Mouse (Mus musculus): Measurements from ENCODE around the gene Rela. TPM values are rescaled to one million over a fixed set of nuclear protein-coding genes. Genes with fewer than 3 reads are reported as not detected.
"Not testable (repeated sequence)": the region's sequence is repeated elsewhere in the genome, so short reads cannot be mapped to it uniquely, and the experiment has no call there.

Gene Rela
- total RNA-seq, 2 experiments from 2014 or later: 22.7 to 29.9 TPM

DNA sequence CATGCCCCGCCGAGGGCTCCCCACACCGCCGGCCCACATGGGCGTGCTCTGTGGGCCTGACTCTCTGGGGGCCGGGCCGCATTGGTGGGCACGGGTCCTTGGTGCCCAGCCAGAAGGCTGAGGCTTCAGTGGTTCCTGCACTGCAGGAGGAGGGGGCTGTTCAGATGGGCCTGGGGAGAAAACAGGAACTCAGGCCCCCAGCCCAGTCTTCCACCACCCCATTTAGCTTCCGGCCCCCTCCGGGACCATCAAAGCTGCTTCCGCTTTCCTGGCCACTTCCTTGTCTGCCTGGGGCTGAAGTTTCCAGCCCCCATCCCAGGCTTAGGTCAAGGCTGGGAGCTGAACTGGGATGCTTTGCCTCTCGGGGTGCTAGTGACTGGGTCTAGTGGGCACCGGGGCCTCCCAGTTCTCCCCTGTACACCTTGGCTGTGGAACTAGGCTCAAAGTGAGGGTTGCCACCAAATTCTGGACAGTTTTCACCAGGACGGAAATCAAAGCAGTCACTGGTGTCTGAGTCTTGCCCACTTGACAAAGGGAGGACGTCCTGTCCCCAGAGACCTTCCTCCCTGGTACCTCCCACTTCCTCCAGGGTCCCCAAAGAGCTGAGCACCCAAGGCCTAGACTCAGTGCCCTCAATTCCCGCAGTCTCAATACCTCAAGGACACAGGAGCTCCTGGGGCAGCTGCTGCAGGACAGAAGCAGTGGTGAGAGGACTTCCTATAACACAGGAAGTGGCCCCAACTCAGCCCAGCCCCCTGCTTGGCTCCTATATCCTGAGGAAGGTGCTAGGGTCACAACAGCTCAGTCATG, 23.9 kb downstream of the Rela start:
- peak; percentile 47 for DNase-seq (ENCODE audit: low spot score)

DNA sequence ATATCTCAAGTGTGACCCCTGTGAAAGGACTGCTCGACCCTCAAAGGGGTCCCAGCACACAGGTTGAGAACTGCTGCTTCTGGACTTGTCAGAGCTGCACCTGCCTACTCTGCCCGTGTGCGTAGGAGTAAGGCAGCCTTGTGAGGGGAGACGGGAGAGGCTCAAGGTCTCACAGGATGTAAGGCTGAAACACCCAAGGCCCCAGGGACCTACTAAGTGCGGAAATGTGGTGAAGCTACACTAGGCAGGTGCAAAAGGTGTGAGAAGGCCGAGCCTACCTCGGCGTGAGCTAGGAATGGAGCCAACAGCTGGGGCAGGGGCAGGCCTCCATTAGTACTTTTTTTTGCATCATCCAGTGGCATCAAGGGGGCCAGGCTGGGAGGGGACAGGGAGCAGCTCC, 25.0 kb downstream of the Rela start:
- intact Hi-C loops (cut with DNase I): loop anchor here (2.0 to 5.0 kb wide), 2 partner anchors 26 to 50 kb away; partner anchors contain the start of genes Kat5 and Rela
- no peak for DNase-seq (ENCODE audit: low spot score)

More for the DNA sequence above, 23.9 kb downstream of the Rela start:
- intact Hi-C loops (cut with DNase I): loop anchor here (5.0 kb wide), 1 partner anchor 49 kb away; the partner anchor contains the start of gene Kat5

- peak; percentile 95 for DNase-seq (ENCODE audit: low spot score)
- intact Hi-C loops (cut with DNase I): loop anchor here (2.0 to 5.0 kb wide), 2 partner anchors 26 to 51 kb away; partner anchors contain the start of genes Kat5 and Rela
Observed at GRCm38 (mm10) chr19:5662981-5663913, 26.0 kb downstream of the Rela start, which contains the start of gene Sipa1. Sipa1 (minus strand) TSS chr19:5663707.

GRCm38 (mm10) chr19:5664669-5665257, 27.5 kb downstream of the Rela start:
- no peak for DNase-seq (ENCODE audit: low spot score)
- intact Hi-C loops (cut with DNase I): loop anchor here (2.0 to 5.0 kb wide), 2 partner anchors 22 to 52 kb away; partner anchors contain the start of gene Kat5

- intact Hi-C loops (cut with DNase I): loop anchor here (2.0 kb wide), 1 partner anchor 21 kb away; no protein-coding TSS in a partner anchor
- DNase-seq (ENCODE audit: low spot score): no peak
Observed at GRCm38 (mm10) chr19:5665465-5665864, 28.2 kb downstream of the Rela start.

GRCm38 (mm10) chr19:5666386-5666785, 29.1 kb downstream of the Rela start:
- intact Hi-C loops (cut with DNase I): no loop called here
- no peak for DNase-seq (ENCODE audit: low spot score)

GRCm38 (mm10) chr19:5668372-5668771, 31.1 kb downstream of the Rela start:
- intact Hi-C loops (cut with DNase I): no loop called here
- DNase-seq (ENCODE audit: low spot score): no peak

DNA sequence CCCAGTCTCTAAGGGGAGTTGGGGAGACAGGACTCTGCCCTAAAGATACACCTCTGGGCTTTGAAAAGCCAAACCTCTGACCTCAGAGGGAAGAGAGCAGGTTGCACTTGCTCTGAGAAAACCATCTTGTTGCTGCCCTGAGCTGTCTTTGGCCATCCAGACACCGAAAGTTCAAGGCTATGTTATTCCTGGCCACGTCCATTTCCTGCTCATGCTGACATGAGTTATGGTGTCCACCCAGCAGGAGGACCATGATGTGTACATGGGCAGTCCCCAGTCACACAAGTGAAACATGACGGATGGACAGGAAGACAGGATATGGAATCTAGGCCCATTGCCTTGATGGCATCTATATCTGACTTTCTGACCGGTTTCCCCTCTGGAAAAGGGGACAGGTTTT, 43.1 kb downstream of the Rela start:
- intact Hi-C loops (cut with DNase I): no loop called here
- no peak for DNase-seq (ENCODE audit: low spot score)

GRCm38 (mm10) chr19:5684236-5684635, 47.0 kb downstream of the Rela start:
- intact Hi-C loops (cut with DNase I): no loop called here
- DNase-seq (ENCODE audit: low spot score): no peak

- intact Hi-C loops (cut with DNase I): no loop called here
Observed at GRCm38 (mm10) chr19:5684985-5685384, 47.7 kb downstream of the Rela start.

GRCm38 (mm10) chr19:5685431-5685830, 48.1 kb downstream of the Rela start:
- intact Hi-C loops (cut with DNase I): no loop called here
- no peak for DNase-seq (ENCODE audit: low spot score)

More at GRCm38 (mm10) chr19:5684985-5685384, 47.7 kb downstream of the Rela start:
- DNase-seq (ENCODE audit: low spot score): no peak

DNA sequence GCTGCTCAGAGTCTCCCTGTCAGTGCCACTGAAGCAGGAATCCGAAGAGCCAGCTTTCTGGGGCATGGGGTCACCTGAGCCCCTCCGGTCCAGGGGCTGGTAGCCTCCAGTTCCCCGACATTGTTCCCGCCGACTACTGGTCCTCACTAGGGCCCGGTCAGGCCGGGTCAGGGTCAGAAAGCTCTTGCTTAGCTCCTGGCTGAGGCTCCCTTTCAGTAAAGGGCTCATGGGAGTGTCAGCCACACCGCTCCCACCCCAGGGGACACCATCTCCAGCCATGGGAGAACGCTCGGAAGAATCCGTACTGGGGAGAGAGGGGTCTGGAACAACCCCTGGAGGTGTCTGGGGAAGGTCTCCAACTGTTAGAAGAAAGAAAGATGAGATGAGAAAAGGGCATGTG, 48.6 kb downstream of the Rela start:
- intact Hi-C loops (cut with DNase I): loop anchor here (2.0 kb wide), 1 partner anchor 21 kb away; no protein-coding TSS in a partner anchor
- DNase-seq (ENCODE audit: low spot score): no peak

DNA sequence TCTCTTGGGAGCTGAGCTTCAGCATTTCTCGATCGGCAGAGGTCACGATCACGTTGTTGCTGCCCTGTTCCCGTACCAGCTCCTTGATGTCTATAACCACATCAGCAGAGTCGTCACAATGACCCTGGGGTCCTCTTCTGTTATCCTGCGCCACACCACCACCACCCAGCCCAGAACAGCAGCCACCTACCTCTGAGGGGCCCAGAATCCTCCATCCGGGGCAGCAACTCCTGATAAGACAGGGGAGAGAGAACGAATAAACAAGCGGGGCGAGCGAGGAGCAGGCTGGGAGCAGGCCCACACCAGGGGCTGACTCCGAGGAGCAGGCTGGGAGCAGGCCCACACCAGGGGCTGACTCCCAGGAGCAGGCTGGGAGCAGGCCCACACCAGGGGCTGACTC, 49.2 kb downstream of the Rela start:
- intact Hi-C loops (cut with DNase I): loop anchor here (2.0 kb wide), 1 partner anchor 22 kb away; no protein-coding TSS in a partner anchor
- DNase-seq (ENCODE audit: low spot score): no peak

DNA sequence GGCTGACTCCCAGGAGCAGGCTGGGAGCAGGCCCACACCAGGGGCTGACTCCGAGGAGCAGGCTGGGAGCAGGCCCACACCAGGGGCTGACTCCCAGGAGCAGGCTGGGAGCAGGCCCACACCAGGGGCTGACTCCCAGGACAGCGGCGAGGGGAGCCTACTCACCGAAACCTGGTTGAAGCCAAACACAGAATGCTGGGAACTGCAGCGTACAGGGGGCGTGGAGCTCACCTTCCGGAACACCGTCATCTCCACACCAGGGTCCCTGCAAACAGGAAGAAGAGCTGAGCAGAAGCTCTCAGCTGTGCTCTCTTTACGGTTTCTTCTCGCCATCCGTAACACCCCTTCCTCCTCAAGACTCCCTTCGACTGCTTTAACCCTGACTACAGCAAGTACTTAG, 49.7 kb downstream of the Rela start:
- intact Hi-C loops (cut with DNase I): loop anchor here (2.0 kb wide), 1 partner anchor 22 kb away; no protein-coding TSS in a partner anchor
- DNase-seq (ENCODE audit: low spot score): not testable (repeated sequence)

GRCm38 (mm10) chr19:5687738-5688137, 50.5 kb downstream of the Rela start:
- DNase-seq (ENCODE audit: low spot score): no peak
- intact Hi-C loops (cut with DNase I): loop anchor here (2.0 kb wide), 1 partner anchor 23 kb away; no protein-coding TSS in a partner anchor

- intact Hi-C loops (cut with DNase I): no loop called here
Observed at GRCm38 (mm10) chr19:5688200-5689087, 51.2 kb downstream of the Rela start, which contains the start of the genes Map3k11 and Pcnx3. Map3k11 (plus strand) TSS chr19:5688742. Pcnx3 (minus strand) TSS chr19:5688908.

GRCm38 (mm10) chr19:5689088-5689428, 51.8 kb downstream of the Rela start:
- intact Hi-C loops (cut with DNase I): no loop called here

More at GRCm38 (mm10) chr19:5688200-5689087, 51.2 kb downstream of the Rela start, which contains the start of the genes Map3k11 and Pcnx3:
- peak; percentile 97 for DNase-seq (ENCODE audit: low spot score)

DNA sequence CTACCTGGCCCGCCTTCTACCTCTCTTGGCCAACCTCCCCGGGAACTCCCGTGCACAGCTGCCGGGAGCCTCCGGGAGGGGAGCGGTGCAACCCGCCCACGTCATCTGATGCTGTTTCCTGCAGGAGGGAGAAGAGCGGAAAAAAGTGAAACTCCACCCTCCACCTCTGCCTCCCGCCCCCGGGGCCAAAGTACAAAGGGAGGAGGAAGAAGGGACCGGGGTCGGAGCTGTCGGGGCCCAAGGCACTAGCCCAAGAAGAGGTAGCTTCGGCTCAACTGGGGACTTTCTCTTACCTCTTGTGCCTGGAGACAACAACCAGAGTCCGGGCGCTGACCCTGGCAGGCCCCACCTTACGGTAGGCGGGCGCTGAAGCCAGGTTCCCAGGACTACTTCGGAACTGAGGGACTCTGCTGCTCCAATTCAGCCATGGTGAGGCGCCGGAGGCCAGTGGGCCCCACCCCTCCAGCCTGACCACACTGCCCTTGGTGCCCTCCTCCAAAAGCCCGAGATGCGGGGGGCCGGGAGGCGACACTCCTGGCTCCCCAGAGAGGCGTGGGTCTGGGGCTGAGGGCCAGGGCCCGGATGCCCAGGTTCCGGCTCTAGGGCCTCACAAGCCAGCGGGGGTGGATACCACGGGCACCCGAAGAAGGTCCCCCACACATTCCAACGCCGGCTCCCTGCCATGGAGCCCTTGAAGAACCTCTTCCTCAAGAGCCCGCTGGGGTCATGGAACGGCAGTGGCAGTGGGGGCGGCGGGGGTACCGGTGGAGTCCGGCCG, 52.5 kb downstream of the Rela start:
- intact Hi-C loops (cut with DNase I): no loop called here

More at GRCm38 (mm10) chr19:5689088-5689428, 51.8 kb downstream of the Rela start:
- DNase-seq (ENCODE audit: low spot score): no peak

More for the DNA sequence above, 52.5 kb downstream of the Rela start:
- peak; percentile 89 for DNase-seq (ENCODE audit: low spot score)
